Mouse (Mus musculus) heart, adult 2 months (tissue): ENCODE measurements around the gene Adcy7.

Experiments used
- EP300 ChIP-seq: fragments of 200-500 bp; IDR thresholded peaks from 2 replicates; pipeline ENCODE4 v1.6.1; 2011; ENCODE audit warnings: low read depth, low read length, control low read depth; ENCODE audit not compliant: insufficient read depth
- POLR2A ChIP-seq: fragments of 200-500 bp; IDR thresholded peaks from 2 replicates; pipeline ENCODE4 v1.6.1; 2011; ENCODE audit warnings: mild to moderate bottlenecking, low read depth, low read length, control low read depth; ENCODE audit not compliant: insufficient read depth

DNA sequence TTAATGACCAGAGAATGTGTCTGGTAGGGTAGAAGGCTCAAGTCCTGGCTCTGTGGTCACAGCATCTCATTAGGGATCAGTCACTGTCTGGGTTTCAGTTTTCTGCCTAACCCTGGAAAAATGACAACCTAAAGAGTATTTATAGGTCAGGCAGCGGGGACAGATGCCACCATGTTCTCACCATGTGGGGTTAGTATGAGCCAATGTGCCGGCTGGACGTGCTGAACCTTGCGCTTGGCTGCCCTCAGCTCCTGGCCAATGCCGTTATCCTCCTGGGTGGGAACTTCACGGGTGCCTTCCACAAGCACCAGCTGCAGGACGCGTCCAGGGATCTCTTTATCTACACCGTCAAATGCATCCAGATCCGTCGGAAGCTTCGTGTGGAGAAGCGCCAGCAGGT is 38.1 kb downstream of the Adcy7 start:
- TF ChIP-seq POLR2A, result no peak
- TF ChIP-seq EP300, result no peak
